Mouse (Mus musculus) liver, postnatal 0 days (tissue): ENCODE results near the gene Glp2r.

ENCODE experiments used
- CTCF ChIP-seq: sonication (generic); IDR thresholded peaks from 2 replicates; pipeline ENCODE4 v1.5.1; 2016; ENCODE audit warnings: antibody characterized with exemption, low read depth
- EP300 ChIP-seq: IDR thresholded peaks from 2 replicates; pipeline ENCODE4 v1.6.1; 2016; ENCODE audit warnings: antibody characterized with exemption, low read depth, mild to moderate bottlenecking

DNA sequence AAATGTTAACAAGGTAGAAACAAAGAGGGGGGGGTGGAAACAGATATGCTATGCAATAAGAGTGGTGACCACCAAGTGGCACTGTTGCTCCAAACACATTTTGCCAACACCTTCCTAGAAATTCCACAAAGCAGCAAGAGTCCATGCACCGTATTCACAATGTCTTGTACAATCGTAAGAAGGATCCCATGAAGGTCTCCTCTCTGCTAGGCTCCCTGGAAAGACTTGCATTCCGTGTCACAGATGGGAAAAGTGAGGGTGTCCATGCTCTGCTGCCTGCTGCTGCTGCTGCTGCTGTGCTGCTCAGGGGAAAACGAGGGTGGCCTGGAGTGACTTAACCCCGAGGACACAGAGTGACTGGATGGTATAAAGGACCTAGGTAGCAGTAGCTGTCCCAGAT, 48.7 kb upstream of the Glp2r start:
- TF ChIP-seq CTCF (peak; percentile 48), EP300 (no peak)
